ENCODE assay signal across 17 mouse cellular contexts in the genomic region with DNA sequence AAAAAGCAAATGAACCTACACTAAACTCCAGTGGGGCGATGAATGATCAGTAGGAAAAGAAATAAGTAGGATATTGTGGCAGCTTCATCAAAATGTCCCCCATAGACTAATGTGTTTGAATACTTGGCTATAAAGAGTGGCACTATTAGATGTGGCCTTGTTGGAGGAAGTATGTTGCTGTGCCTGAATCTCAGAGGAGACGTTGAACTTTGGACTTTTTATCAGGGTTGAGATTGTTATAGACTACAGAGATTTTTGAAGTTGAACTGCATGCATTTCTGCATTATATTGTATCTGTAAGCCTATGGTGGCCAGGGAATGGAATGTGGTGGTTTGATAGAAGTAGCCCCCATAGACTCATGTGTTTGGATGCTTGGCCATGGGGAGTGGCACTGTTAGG.
"Had no signal": no experiment of that assay in that cellular context is flagged by ENCODE, and none has a peak within 500 bp of the region (broad histone marks: within the 10 kb centered on the region; RNA-seq: fewer than 3 reads in every experiment).

No protein-coding gene starts in this region.

- DNase-seq: retina, postnatal 1 day; right cerebral cortex, adult 18-20 months; right cerebral cortex, postnatal 14 days; right cerebral cortex, postnatal 25 days; right cerebral cortex, postnatal 4 days; spleen, adult 18-20 months; thymus, adult 18-20 months; thymus, adult 2 months; thymus, postnatal 14 days; thymus, postnatal 25 days; thymus, postnatal 36 days; thymus, postnatal 4 days had no signal

- H3K9me3 ChIP-seq: neural tube, embryonic 12.5 days; neural tube, embryonic 13.5 days; neural tube, embryonic 15.5 days; stomach, embryonic 15.5 days had no signal

- H3K27ac ChIP-seq: neural tube, embryonic 12.5 days; neural tube, embryonic 13.5 days; neural tube, embryonic 15.5 days; stomach, embryonic 15.5 days; stomach, postnatal 0 days had no signal

- H3K4me2 ChIP-seq: neural tube, embryonic 12.5 days; neural tube, embryonic 13.5 days; neural tube, embryonic 15.5 days; stomach, embryonic 15.5 days had no signal

- H3K36me3 ChIP-seq: neural tube, embryonic 12.5 days; neural tube, embryonic 13.5 days; neural tube, embryonic 15.5 days; stomach, embryonic 15.5 days had no signal

- H3K4me3 ChIP-seq: neural tube, embryonic 12.5 days; neural tube, embryonic 13.5 days; neural tube, embryonic 15.5 days; stomach, embryonic 15.5 days had no signal

- H3K9ac ChIP-seq: neural tube, embryonic 12.5 days; neural tube, embryonic 13.5 days; neural tube, embryonic 15.5 days; stomach, embryonic 15.5 days had no signal

- H3K27me3 ChIP-seq: neural tube, embryonic 12.5 days; neural tube, embryonic 13.5 days; neural tube, embryonic 15.5 days; stomach, embryonic 15.5 days had no signal

- H3K4me1 ChIP-seq: neural tube, embryonic 12.5 days; neural tube, embryonic 13.5 days; neural tube, embryonic 15.5 days; stomach, embryonic 15.5 days had no signal
